Mouse (Mus musculus) limb, embryonic 14.5 days (tissue): ENCODE measurements around the gene Rnf17. TPM values are rescaled to one million over a fixed set of nuclear protein-coding genes. Genes with fewer than 3 reads are reported as not detected.

Experiments used
- ATAC-seq: fragments of 200-750 bp; cut with Nextera tagmentation; 2 replicates; pipeline ENCODE4 v1.8.0; 2017; ENCODE audit warnings: low read depth, moderate number of reproducible peaks, moderate TSS enrichment; ENCODE audit not compliant: low FRiP score
- DNase-seq: peaks from one replicate; pipeline ENCODE4 v3.0.0-alpha.2; 2015; ENCODE audit warnings: low spot score
- H3K27ac ChIP-seq: fragments of 300-500 bp; sonication (generic); replicated peaks from 2 replicates; pipeline ENCODE4 v1.5.1; 2014; ENCODE audit warnings: low read depth, mild to moderate bottlenecking, low read length, moderate library complexity, mixed read lengths
- H3K27me3 ChIP-seq: fragments of 300-500 bp; sonication (generic); 2 replicates; pipeline ENCODE4 v1.6.1; 2014; ENCODE audit warnings: low read length, mixed read lengths; ENCODE audit not compliant: control insufficient read depth, insufficient read depth
- H3K36me3 ChIP-seq: fragments of 300-500 bp; sonication (generic); 2 replicates; pipeline ENCODE4 v1.6.1; 2014; ENCODE audit warnings: mild to moderate bottlenecking, low read length, moderate library complexity, mixed read lengths; ENCODE audit not compliant: control insufficient read depth, insufficient read depth
- H3K4me1 ChIP-seq: fragments of 300-500 bp; sonication (generic); 2 replicates; pipeline ENCODE4 v1.6.1; 2014; ENCODE audit warnings: antibody characterized with exemption, low read length, mixed read lengths; ENCODE audit not compliant: control insufficient read depth, insufficient read depth
- H3K4me2 ChIP-seq: fragments of 300-500 bp; sonication (generic); replicated peaks from 2 replicates; pipeline ENCODE4 v1.6.1; 2014; ENCODE audit warnings: low read depth, mild to moderate bottlenecking, low read length, moderate library complexity; ENCODE audit not compliant: severe bottlenecking
- H3K4me3 ChIP-seq: fragments of 300-500 bp; sonication (generic); replicated peaks from 2 replicates; pipeline ENCODE4 v1.5.1; 2014; ENCODE audit warnings: low read length
- H3K9ac ChIP-seq: fragments of 300-500 bp; sonication (generic); 2 replicates; pipeline ENCODE4 v1.6.1; 2014; ENCODE audit warnings: mild to moderate bottlenecking, low read depth, low read length, moderate library complexity; ENCODE audit not compliant: severe bottlenecking
- H3K9me3 ChIP-seq: fragments of 300-500 bp; sonication (generic); 2 replicates; pipeline ENCODE4 v1.6.1; 2016; ENCODE audit warnings: low read length; ENCODE audit not compliant: control insufficient read depth
- POLR2A ChIP-seq: fragments of 200-500 bp; IDR thresholded peaks from 2 replicates; pipeline ENCODE4 v1.8.0; 2012; ENCODE audit warnings: inconsistent platforms, mild to moderate bottlenecking, moderate library complexity, borderline replicate concordance; ENCODE audit not compliant: insufficient read depth, insufficient read length; ENCODE audit errors: extremely low read depth
- WGBS: fragments of 180-500 bp; shearing (Covaris S2); extraction: QIAGEN DNeasy Blood & Tissue Kit; methylation state at CpG from one replicate; pipeline ENCODE4 v1.1.7; 2014; 5-methylcytosine and 5-hydroxymethylcytosine counted together
- polyA plus RNA-seq, 2 experiments: library from polyadenylated mRNA; depleted of rRNA in 1 of 2; stranded (reverse) in 1 of 2; unstranded in 1 of 2; fragments of >200 nt; fragmentation: Nextera tagmentation in 1 of 2; extraction: Ambion mirVana in 1 of 2; gene quantifications; 2 replicates each; pipeline versions ENCODE4 v1.2.1 to v1.2.3; 2012 to 2014

Gene Rnf17
- polyA plus RNA-seq, 2 experiments, result 0.72 to 1.2 TPM

DNA sequence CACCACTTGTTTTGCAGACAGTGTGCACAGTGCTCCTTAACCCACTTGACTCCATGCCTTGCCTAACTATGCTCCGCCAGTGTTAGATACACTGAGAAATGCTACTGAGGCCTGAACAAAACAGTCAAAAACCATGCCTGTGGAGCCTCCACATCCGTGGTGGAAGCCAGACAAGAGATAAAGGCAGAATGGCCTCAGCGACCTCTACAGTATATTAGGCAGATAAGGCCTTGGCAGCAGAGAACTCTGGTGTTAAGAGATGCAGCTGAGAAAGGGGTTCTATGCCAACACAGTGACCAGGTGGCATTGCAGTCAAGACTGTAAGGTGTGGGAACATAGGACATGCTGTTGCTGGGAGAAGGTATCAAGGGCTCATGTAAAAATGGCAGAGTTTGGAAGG is 104.4 kb downstream of the Rnf17 start:
- Histone ChIP-seq H3K4me3 (no peak overlapping the region), H3K9ac (no peak overlapping the region), H3K27ac (no peak overlapping the region), H3K9me3 (no peaks in the 10 kb centered on the region), H3K27me3 (no peaks in the 10 kb centered on the region), H3K4me1 (no peaks in the 10 kb centered on the region), H3K36me3 (no peaks in the 10 kb centered on the region), H3K4me2 (no peak overlapping the region)
- ATAC-seq (no peak), DNase-seq (no peak)
- WGBS, result 77% methylated on average over 3 of the region's 3 CpGs
- TF ChIP-seq POLR2A, result no peak

DNA sequence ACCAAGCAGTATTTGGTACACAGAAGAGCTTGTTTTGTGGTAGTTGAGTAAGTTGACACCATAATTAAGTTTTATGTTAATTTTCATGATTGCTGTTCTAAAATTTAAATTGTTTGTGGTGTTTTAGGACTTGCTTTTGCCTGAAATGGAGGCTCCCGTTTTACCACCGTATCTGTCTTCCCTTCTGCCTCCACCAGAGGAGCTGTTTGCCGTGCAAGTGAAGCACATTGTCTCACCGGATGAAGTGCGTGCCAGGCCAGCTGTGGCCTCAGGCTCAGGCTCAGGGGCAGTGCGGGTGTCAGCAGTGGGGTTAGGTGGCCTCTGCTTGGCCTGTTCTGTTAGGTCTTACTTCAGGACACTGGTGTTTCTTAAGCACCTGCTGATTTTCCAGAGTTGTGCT is 109.7 kb downstream of the Rnf17 start:
- H3K27me3 ChIP-seq, result no peaks in the 10 kb centered on the region
- no peak for DNase-seq
- ATAC-seq, result no peak
- no peak overlapping the region for H3K27ac ChIP-seq
- H3K4me3 ChIP-seq, result no peak overlapping the region
- TF ChIP-seq POLR2A, result no peak
- no peaks in the 10 kb centered on the region for H3K36me3 ChIP-seq
- 23% methylated on average over 6 of the region's 6 CpGs for WGBS
- no peaks in the 10 kb centered on the region for H3K4me1 ChIP-seq
- no peak overlapping the region for H3K9ac ChIP-seq
- H3K4me2 ChIP-seq, result no peak overlapping the region
- no peaks in the 10 kb centered on the region for H3K9me3 ChIP-seq

DNA sequence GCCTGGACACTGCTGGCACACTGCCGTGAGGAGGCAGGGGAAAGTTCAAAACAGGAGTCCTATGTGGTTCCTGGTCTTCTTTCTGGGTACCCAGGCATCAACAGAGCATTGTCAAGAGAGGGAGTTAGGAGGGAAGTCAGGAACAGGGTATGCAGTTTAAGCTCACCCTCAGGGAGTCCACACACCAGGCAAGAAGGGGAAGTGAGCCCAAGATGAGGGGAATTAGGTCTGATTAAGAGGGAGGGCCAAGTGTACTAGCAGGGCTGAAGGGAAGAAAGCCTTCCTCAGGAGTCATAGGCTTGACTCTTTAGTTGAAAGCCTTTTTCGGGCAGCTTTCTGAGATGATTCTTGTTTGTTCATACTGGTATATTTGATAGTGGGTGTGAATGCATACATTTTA is 112.4 kb downstream of the Rnf17 start:
- Histone ChIP-seq H3K4me1 (no peaks in the 10 kb centered on the region), H3K4me3 (no peak overlapping the region), H3K36me3 (no peaks in the 10 kb centered on the region), H3K4me2 (no peak overlapping the region), H3K9ac (no peak overlapping the region), H3K27ac (no peak overlapping the region), H3K27me3 (no peaks in the 10 kb centered on the region), H3K9me3 (no peaks in the 10 kb centered on the region)
- no peak for TF ChIP-seq POLR2A
- no peak for ATAC-seq
- 86% methylated on average over 2 of the region's 2 CpGs for WGBS
- no peak for DNase-seq

DNA sequence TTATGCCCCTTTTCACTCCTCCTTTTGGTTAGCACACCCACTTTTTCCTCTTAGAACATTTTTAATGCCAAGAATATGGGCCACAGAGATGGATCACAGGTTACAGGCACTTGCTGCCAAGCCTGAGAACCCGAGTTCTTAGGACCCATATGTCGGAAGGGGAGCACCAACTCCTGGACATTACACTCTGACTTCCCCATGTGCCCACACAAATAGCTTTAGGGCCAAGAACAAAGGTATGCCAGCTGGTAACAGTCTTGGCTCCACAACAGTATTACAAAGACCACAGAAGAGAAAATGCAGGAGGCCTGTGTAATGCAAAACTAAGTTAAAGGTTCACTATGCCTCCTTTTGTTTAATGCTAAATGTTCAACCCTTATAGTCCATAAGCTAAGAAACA is 128.4 kb downstream of the Rnf17 start:
- Histone ChIP-seq H3K4me1 (no peaks in the 10 kb centered on the region), H3K27me3 (no peaks in the 10 kb centered on the region), H3K27ac (no peak overlapping the region), H3K4me2 (no peak overlapping the region), H3K36me3 (peaks cover 24% of the 10 kb centered on the region; the same call in 1 of the 2 replicates), H3K4me3 (no peak overlapping the region), H3K9me3 (no peaks in the 10 kb centered on the region), H3K9ac (no peak overlapping the region)
- TF ChIP-seq POLR2A, result no peak
- no peak for ATAC-seq
- 82% methylated on average over 2 of the region's 2 CpGs for WGBS
- DNase-seq, result no peak

DNA sequence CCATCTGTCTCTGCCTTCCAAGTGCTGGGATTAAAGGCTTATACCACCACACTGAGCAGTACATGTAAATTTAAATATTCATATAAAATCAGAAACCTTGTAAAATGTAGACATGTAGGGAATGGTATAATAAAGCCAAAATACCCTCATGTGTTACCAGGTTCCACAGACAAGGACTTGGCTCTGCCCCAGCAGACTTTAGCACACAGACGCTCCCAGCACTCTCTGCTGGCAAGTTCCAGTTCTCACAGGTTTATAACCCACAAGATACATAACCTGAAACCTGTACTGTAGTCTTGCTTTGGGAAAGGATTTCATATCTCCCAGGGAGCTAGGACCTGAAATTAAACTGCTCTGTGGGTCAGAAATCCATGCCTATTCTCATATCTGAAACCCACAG is 142.6 kb downstream of the Rnf17 start:
- H3K4me2 ChIP-seq, result no peak overlapping the region
- H3K27me3 ChIP-seq, result no peaks in the 10 kb centered on the region
- DNase-seq, result peak; percentile 20
- no peak overlapping the region for H3K27ac ChIP-seq
- H3K4me1 ChIP-seq, result no peaks in the 10 kb centered on the region
- no peak for TF ChIP-seq POLR2A
- no peak for ATAC-seq
- H3K9me3 ChIP-seq, result no peaks in the 10 kb centered on the region
- no peak overlapping the region for H3K4me3 ChIP-seq
- no peak overlapping the region for H3K9ac ChIP-seq
- 47% methylated on average over 1 of the region's 1 CpGs for WGBS
- H3K36me3 ChIP-seq, result no peaks in the 10 kb centered on the region

DNA sequence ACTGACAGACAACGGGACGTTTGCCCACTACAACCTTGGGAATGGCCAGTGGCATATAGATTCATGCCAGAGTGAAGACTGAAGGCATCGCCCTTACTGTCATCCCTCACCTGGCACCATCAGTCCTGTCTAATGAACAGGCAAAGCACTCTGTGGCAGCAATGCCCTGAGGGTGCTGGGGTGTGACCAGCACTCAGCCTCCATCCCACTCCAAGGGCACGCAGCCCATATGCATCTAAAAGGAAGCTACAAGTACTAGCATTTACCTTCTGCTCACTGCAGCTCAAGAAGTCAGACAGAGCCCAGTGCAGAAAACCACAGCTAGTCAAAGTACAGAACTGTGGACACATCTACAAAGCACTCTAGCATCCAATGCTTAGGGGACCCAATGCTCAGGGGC is 143.1 kb downstream of the Rnf17 start:
- ATAC-seq, result no peak
- no peak for DNase-seq
- H3K9me3 ChIP-seq, result no peaks in the 10 kb centered on the region
- 91% methylated on average over 4 of the region's 4 CpGs for WGBS
- no peak overlapping the region for H3K9ac ChIP-seq
- no peak overlapping the region for H3K4me3 ChIP-seq
- no peak overlapping the region for H3K27ac ChIP-seq
- H3K27me3 ChIP-seq, result no peaks in the 10 kb centered on the region
- H3K4me2 ChIP-seq, result no peak overlapping the region
- H3K4me1 ChIP-seq, result no peaks in the 10 kb centered on the region
- no peaks in the 10 kb centered on the region for H3K36me3 ChIP-seq
- no peak for TF ChIP-seq POLR2A
